Mouse (Mus musculus) adrenal gland, adult 18-20 months (tissue): Measurements from ENCODE around the gene Kdelc1. TPM values are rescaled to one million over a fixed set of nuclear protein-coding genes. Genes with fewer than 3 reads are reported as not detected.

Source experiments
- DNase-seq, 2 experiments: peaks; one replicate each; pipeline ENCODE4 v3.0.0; 2021 to 2022; ENCODE audit warnings: low spot score in 2 of 2
- total RNA-seq, 2 experiments: library from RNA; stranded (reverse); gene quantifications; 1 replicate in 1 of 2; 2 replicates in 1 of 2; pipeline ENCODE4 v1.2.3; 2021

The Kdelc1 gene
- total RNA-seq, 2 experiments from 2014 or later: 10.8 to 15.9 TPM

DNA sequence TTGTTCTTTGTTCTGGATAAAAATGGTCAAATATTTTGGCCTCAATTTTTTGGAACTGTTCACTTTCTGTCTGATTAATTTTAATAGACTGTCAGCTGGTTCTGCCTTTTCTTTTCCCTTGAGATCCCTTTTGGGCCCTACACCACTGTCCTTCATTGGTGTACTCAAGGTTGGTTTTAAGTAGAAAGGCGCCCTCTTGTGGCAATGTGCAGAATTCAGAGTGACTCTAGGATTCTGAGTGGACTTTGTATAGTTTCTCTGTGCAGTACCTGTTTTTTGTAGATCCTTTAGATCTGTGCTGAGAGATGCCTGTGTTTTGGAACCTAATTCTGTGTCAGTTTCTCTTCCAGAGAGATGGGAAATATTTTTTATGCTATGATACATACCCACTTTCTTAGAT lies 54.0 kb downstream of the Kdelc1 start:
- DNase-seq: peak; percentile 57 to 59

DNA sequence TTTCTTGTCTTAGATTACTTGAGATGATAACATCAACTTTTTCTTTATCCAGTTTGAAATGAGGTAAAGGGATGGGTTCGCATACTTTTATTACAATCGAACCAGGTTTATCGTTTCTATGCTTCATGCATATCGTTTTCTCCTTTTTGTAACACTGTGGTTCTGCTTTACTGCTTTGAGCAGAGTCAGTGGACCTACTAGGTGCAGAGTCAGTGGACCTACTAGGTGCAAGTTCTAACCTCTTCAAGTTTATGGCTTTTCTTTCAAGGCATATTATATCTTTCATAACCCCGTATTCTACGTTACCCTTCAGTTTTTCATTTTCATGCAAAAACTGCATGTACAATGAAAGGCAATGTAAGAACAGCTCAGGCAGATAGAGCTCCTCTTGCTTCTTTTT lies 55.2 kb downstream of the Kdelc1 start:
- no peak for DNase-seq

DNA sequence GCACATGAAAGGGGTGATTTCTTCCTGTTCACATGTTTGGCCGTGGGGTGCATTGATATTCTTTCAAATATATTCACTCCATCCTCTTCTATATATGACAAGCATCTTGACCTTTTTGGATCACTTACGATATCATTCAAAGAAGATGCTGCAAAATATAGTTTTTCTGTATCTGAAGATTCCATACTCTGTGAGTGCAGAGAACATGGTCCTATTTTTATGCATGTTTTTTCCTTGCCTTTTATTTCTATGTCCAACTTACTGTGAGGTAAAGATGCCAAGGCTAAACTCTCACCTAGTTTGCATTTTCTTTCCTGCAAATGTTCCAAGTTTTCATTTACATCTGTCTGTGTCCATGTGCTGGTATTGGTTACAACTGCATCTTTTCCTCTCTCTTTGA lies 56.8 kb downstream of the Kdelc1 start, which contains the start of gene Gm8251:
Gene Gm8251 (minus strand): TSS at position 101 of the 400 bp plus-strand sequence.
- DNase-seq: no peak

DNA sequence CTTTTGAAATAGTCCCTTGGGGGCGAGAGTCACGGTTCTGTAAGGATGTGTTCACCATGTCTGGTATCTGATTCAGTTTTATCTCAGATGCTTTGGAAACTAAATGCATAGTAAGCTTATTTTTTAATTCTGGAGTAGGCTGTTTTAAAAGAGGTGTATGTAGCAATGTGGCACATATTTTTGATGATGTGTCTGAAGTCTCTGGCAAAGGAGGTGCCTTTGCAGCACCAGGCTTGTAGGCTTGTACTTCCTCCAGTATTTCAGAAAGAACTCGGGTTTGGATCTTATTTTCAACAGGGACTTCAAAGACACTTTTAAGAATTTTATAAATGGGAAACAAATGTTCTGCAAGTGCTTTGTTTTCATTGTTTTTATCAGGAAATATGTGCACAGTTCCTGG lies 60.8 kb downstream of the Kdelc1 start:
- DNase-seq: no peak

Other genes starting within 250 kb of the Kdelc1 start
- gene Tpp2, start 185.2 kb downstream of the Kdelc1 start, total RNA-seq: 10 to 100 TPM; 38.4 to 47.7 TPM
- gene Mettl21c, start 98.8 kb downstream of the Kdelc1 start, total RNA-seq: not detected
- under 1 TPM in 1 of 2 experiments, not detected in 1; 0.03 TPM for gene Gm8251, start 56.9 kb downstream of the Kdelc1 start, total RNA-seq
- gene Tex30, start 16.4 kb downstream of the Kdelc1 start, total RNA-seq: 10 to 100 TPM in 1 of 2 experiments, 1 to 10 TPM in 1; 9.5 to 10.2 TPM
- gene Bivm, start 149 bp upstream of the Kdelc1 start, total RNA-seq: 10 to 100 TPM; 14.6 to 15.9 TPM
- gene Ercc5, start 28.9 kb upstream of the Kdelc1 start, total RNA-seq: 10 to 100 TPM; 18.1 to 22.3 TPM
- gene Mettl21e, start 100.2 kb upstream of the Kdelc1 start, total RNA-seq: not detected